Mouse (Mus musculus) adrenal gland, postnatal 10 days (tissue): ENCODE results near the gene Akap9. TPM values are rescaled to one million over a fixed set of nuclear protein-coding genes. Genes with fewer than 3 reads are reported as not detected.
A peak's percentile ranks its signal among the peaks of the same experiment; 100 is the strongest.
"Not testable (repeated sequence)": the region's sequence is repeated elsewhere in the genome, so short reads cannot be mapped to it uniquely, and the experiment has no call there.

Source experiments
- DNase-seq: peaks from one replicate; pipeline ENCODE4 v3.0.0; 2021; ENCODE audit warnings: mixed read lengths
- long read RNA-seq, 2 experiments: library from polyadenylated mRNA; stranded (forward); transcript quantifications; one replicate each; pipeline ENCODE4 v2.0.0; 2021
- total RNA-seq, 2 experiments: library from RNA; stranded (reverse); gene quantifications; 2 replicates each; pipeline ENCODE4 v1.2.3; 2021

Akap9 gene
- 10 to 100 TPM; 54.8 to 75.8 TPM for total RNA-seq
- long read RNA-seq, experiment 1, transcript Akap9-207 (8 exons, 2,010 nt) = major isoform, 8 of 28 reads
- long read RNA-seq, experiment 1, partial matches to known transcripts = 17 of 28 reads
- long read RNA-seq, experiment 1, other reads (novel, unspliced or antisense) = 3 of 28 reads
- long read RNA-seq, experiment 2, partial matches to known transcripts = 2 of 2 reads
- long read RNA-seq, experiment 2, other reads (novel, unspliced or antisense) = 0 of 2 reads

DNA sequence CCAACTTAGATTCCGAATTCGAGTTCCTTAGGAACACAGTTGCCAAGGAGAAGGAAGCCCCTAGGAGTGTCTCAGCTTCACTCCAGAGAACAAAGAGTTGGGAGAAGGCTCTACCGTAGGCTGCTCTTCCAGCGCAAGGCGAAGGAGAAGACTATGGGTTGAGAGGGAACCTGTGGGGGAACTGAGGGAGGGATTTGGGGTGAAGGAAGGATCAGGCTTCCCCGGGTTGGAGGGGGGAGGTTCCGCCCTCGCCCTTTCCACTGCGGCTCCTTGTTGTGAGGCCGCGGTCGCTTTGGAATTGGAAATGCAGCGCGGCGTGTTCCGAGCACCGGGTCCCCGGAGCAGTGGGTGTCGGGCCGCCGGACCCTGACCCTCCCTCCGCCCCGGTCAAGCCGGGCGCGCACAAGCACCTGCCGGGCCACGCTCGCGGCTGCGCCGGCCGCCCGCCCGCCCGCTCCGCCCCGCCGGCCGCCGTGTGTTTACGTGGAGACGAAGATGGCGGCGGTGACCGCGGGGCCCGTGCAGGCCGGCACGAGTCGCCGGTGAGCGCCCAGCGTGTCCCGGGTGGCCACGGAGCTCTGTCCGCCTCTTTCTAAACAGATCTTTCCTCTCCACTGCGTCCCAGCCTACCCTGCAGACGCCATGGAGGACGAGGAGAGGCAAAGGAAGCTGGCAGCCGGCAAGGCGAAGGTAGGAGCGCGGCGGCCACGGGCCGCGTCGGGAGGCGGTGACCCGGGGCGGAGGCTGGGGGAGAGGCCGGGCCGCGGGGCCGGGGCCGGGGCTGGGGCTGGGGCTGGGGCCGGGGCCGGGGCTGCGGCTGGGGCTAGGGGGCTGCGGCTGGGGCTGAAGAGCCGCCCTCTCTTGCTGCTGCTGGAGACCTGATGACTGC, at the start of gene Akap9:
Gene Akap9 (plus strand): TSS at position 254 of the 889 bp plus-strand sequence.
- peak; percentile 87 for DNase-seq

DNA sequence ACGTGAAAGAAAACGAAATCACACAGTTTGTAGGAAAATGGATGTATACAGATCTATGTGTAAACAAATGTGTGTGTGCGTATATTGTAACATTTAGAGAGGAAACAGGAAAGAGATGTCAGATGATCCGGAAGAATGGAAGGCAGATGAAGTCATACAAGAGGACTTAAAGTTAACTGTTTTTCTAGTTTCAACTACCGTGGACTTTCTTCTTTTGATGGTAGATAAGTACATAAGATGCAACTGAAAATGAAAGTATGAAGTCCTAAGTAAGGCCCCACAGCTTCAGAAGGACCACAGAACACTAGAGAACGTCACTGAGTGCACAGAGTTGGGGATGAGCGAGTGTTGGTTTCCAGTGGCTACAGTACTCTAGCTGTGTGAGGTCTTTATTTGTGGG, 41.0 kb upstream of the Akap9 start:
- not testable (repeated sequence) for DNase-seq

GRCm38 (mm10) chr5:3889201-3889600, 38.7 kb upstream of the Akap9 start:
- no peak for DNase-seq

- peak; percentile 43 for DNase-seq
Observed at GRCm38 (mm10) chr5:3893459-3894293, 34.2 kb upstream of the Akap9 start, which contains the start of gene Mterf1a. Mterf1a (minus strand) TSS chr5:3893933.

DNA sequence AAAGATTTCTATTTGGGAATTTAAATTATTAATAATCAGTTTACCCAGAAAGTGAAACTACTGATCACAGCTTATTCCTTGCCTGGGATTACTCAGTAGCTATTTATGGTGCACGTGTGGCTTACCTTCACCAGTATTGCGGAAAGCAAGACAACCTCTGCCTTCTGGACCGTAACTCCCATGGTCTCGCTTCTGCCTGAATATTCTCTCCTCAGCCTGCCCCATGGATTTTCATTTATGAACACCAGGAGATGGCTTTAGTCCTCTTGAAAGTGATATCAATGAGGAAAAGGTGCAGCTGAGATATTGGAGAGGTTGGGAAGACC, 33.6 kb upstream of the Akap9 start:
- not testable (repeated sequence) for DNase-seq

GRCm38 (mm10) chr5:3905471-3905870, 22.4 kb upstream of the Akap9 start:
- DNase-seq = no peak

GRCm38 (mm10) chr5:3922350-3922749, 5.5 kb upstream of the Akap9 start:
- no peak for DNase-seq

GRCm38 (mm10) chr5:3926666-3927065, 1.2 kb upstream of the Akap9 start:
- no peak for DNase-seq

- DNase-seq = peak; percentile 51
Observed at GRCm38 (mm10) chr5:3928690-3929046, 814 bp downstream of the Akap9 start.

DNA sequence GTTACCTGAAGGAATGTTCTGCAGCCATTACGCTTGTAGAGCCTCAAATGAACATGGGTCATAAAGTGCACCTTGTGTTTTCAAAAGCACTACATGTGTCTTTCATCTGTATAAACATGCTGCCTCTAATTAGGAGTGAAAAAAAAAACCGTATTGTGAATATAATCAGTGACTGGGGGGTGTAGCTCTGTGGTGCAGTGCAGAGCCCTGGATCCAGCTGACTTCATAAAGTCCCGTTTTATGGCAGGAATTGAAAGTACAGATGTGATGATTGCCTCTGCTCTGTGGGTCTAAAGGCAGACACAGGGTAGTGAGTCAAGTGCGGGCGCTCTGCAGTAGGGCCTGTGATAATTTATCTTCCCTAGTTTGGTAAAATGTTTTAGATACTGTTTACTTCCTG, 2.9 kb downstream of the Akap9 start:
- no peak for DNase-seq

- no peak for DNase-seq
Observed at GRCm38 (mm10) chr5:3931636-3932035, 3.8 kb downstream of the Akap9 start.

GRCm38 (mm10) chr5:3933551-3933950, 5.7 kb downstream of the Akap9 start:
- no peak for DNase-seq

- DNase-seq = no peak
Observed at GRCm38 (mm10) chr5:3935266-3935665, 7.4 kb downstream of the Akap9 start.

- peak; percentile 43 for DNase-seq
Observed at GRCm38 (mm10) chr5:3935778-3936554, 8.1 kb downstream of the Akap9 start.

DNA sequence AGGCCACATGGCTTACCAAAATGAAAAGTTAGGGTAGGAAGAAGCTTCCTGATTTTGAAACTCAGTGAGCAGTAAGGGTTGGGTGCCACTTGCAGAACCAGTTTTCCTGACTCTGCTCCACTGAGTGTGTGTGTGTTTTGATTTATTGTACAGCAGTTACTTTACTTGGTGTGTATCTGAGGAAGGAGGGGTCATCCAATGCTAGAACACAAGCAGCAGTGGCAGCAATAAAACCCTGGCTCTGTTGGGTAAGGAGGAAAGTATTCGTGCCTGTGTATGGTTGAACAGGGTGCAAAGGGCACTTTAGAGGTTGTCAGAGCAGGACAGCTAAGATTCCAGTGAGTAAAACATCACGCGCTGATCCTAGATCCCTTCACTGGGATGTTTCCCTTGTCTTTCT, 11.1 kb downstream of the Akap9 start:
- no peak for DNase-seq

GRCm38 (mm10) chr5:3939335-3939734, 11.5 kb downstream of the Akap9 start:
- DNase-seq = no peak

GRCm38 (mm10) chr5:3941240-3941639, 13.4 kb downstream of the Akap9 start:
- no peak for DNase-seq

DNA sequence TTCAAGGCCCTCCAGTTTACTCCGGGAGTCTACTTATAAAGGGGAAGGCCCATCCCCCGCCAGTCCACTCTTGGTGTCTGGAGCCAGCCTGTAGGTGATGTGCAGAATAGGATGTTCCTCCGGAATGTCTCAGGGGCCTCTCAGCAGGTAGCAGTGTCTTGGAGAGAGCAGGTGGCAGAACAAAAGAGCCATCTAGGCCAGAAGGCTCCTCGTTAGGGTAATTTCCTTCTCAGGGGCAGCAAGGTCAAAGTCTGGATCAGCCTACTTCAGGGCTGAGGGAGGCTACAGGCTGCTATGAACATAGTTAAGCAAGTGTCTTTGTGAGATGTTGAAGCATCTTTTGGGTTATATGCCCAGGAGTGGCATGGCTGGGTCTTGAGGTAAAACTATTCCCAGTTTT, 15.3 kb downstream of the Akap9 start:
- not testable (repeated sequence) for DNase-seq

DNA sequence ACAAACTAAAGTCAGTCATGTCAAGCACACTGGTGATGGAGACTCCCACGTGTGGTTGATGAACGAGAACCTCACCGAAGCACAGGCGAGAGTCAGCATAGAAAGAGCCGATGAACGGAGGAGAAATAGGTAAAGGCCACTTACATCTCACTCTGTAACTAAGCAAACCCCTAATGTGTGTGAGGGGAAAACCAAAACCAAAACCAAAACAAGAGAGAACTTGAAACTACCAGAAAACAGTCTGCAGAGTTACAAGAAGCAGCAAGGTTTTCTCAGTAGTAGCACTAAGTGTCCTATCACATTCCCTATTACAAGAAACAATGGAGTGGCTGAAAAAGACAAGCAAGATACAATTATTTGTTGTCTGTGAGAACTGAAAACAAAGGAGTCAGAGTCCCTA, 24.6 kb downstream of the Akap9 start:
- DNase-seq = no peak

GRCm38 (mm10) chr5:3954541-3954940, 26.7 kb downstream of the Akap9 start:
- no peak for DNase-seq

- DNase-seq = no peak
Observed at GRCm38 (mm10) chr5:3961286-3961685, 33.4 kb downstream of the Akap9 start.

DNA sequence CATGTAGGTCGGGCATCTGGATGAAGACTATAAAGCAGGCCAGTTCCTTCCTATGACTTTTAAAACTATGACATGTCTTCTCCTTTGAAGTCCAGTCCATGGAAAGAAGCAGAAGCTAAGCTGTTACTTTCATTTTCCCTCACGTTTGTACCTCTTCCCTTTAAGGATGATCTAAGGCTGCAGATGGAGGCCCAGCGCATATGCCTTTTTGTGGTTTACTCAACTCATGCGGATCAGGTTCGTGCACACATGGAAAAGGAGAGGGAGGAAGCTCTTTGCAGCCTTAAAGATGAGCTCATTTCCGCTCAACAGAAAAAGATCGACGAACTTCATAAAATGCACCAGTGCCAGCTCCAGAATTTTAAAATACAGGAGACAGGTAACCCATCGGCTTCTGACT, 40.6 kb downstream of the Akap9 start:
- DNase-seq = no peak
